Mouse (Mus musculus) liver, embryonic 12.5 days (tissue): Measurements from ENCODE around the gene Slc38a10. TPM values are rescaled to one million over a fixed set of nuclear protein-coding genes. Genes with fewer than 3 reads are reported as not detected.

Source experiments
- ATAC-seq: fragments of 200-750 bp; cut with Nextera tagmentation; 2 replicates; pipeline ENCODE4 v1.8.0; 2017; ENCODE audit warnings: moderate number of reproducible peaks, mild to moderate bottlenecking, moderate library complexity
- H3K27ac ChIP-seq: fragments of 300-500 bp; sonication (generic); 2 replicates; pipeline ENCODE4 v1.5.1; 2016; ENCODE audit warnings: mild to moderate bottlenecking
- H3K27me3 ChIP-seq: fragments of 300-500 bp; sonication (generic); replicated peaks from 2 replicates; pipeline ENCODE4 v1.6.1; 2016; ENCODE audit warnings: mild to moderate bottlenecking, moderate library complexity
- H3K36me3 ChIP-seq: fragments of 300-500 bp; sonication (generic); 2 replicates; pipeline ENCODE4 v1.6.1; 2016; ENCODE audit warnings: mild to moderate bottlenecking, moderate library complexity
- H3K4me1 ChIP-seq: fragments of 300-500 bp; sonication (generic); 2 replicates; pipeline ENCODE4 v1.6.1; 2016
- H3K4me2 ChIP-seq: fragments of 300-500 bp; sonication (generic); 2 replicates; pipeline ENCODE4 v1.6.1; 2016; ENCODE audit warnings: mild to moderate bottlenecking, moderate library complexity
- H3K4me3 ChIP-seq: fragments of 300-500 bp; sonication (generic); 2 replicates; pipeline ENCODE4 v1.5.1; 2016; ENCODE audit warnings: mild to moderate bottlenecking, moderate library complexity
- H3K9ac ChIP-seq: fragments of 300-500 bp; sonication (generic); 2 replicates; pipeline ENCODE4 v1.6.1; 2016; ENCODE audit warnings: mild to moderate bottlenecking, moderate library complexity
- H3K9me3 ChIP-seq: fragments of 300-500 bp; sonication (generic); replicated peaks from 2 replicates; pipeline ENCODE4 v1.6.1; 2016; ENCODE audit warnings: mild to moderate bottlenecking, moderate library complexity
- WGBS: fragments of 180-500 bp; shearing (Covaris S2); methylation state at CpG from one replicate; pipeline ENCODE4 v1.1.7; 2016; ENCODE audit not compliant: insufficient replicate concordance; 5-methylcytosine and 5-hydroxymethylcytosine counted together
- polyA plus RNA-seq: library from polyadenylated mRNA; unstranded; fragments of >200 nt; fragmentation: Nextera tagmentation; extraction: Ambion mirVana; gene quantifications from 2 replicates; pipeline ENCODE4 v1.2.1, GENCODE M21; 2016

The Slc38a10 gene
- polyA plus RNA-seq, 1 experiment from 2014 or later, result 55.2 TPM

DNA sequence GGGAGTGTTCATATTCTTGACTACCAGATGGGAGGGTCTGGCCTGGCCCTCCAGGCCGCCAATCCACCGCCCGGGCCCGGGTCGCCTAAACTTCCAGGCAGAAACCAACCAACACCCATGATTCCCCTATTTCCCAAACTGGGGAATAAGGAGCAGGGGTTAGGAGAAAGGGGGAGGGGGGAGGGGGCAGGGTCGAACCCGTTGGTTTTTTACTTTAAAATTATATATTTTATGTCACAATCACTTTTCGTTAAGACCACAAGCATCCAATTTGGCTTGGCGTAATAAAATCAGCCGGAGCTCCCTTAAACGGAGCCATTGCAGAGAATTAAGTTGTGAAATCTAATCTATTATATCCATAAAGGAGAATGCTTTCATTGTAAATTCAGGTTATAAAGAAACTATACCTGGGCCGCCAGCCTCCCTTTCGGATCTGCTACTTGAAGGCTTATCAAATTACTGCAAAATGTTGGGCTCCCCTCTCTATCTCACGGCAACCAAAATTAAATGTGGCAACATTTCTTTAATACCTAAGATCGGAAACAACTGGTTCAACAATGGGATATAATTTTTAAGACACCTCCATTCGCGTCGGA is 35.1 kb upstream of the Slc38a10 start:
- H3K27ac ChIP-seq, result peak overlapping the region; percentile 85
- 17% methylated on average over 18 of the region's 18 CpGs for WGBS
- H3K4me3 ChIP-seq, result peak overlapping the region; percentile 62
- no peaks in the 10 kb centered on the region for H3K36me3 ChIP-seq
- ATAC-seq, result no peak
- peak overlapping the region; percentile 65 for H3K9ac ChIP-seq
- no peaks in the 10 kb centered on the region for H3K9me3 ChIP-seq
- peaks cover 63% of the 10 kb centered on the region for H3K4me1 ChIP-seq
- H3K4me2 ChIP-seq, result peak overlapping the region; percentile 80
- H3K27me3 ChIP-seq, result peaks cover 96% of the 10 kb centered on the region

DNA sequence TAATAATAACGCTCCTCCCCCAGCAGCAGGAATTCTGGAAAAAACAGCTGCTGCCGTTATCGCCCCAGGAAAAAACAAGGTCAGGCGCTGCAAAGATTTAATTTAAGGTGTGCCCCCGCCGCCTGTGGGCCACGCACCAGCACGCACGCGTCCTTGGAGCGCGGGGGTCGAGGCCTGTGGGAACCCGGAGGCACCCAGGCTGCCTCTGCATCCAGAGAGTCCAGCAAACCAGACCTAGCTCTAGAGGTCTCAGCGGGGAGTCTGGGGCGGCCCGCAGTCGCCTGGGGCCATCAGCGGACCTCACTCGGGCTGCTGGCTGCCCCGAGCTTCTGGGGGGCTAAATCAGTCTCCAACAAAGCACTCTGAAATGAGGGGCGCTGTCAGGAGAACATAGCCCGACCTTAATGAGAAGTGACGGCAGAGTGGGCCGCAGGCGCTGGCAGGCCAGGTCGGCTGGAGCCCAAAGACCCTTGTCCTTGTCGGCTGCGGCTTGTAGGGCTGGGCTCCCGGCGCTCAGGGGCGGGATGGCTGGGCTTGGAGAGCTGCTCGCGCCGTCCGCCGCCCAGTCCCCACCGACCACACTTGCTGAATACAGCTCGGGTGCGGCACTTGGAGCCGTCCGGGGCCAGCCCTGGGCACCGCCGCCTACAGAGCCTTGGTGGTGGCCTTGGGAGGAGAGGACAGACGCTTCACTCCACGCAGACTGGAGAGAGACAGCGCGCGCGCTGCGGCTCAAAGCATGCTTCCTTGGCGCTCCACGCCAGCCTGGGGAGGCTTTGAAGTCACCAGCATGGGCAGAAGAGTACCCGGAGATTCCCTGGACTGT is 34.4 kb upstream of the Slc38a10 start:
- H3K27me3 ChIP-seq, result peaks cover 91% of the 10 kb centered on the region
- H3K4me1 ChIP-seq, result peaks cover 59% of the 10 kb centered on the region
- 4% methylated on average over 54 of the region's 54 CpGs for WGBS

GRCm38 (mm10) chr11:120184371-120185315 is 33.5 kb upstream of the Slc38a10 start:
- H3K9me3 ChIP-seq, result no peaks in the 10 kb centered on the region
- WGBS, result 14% methylated on average over 16 of the region's 16 CpGs
- peak overlapping the region; percentile 80 for H3K4me2 ChIP-seq
- H3K27me3 ChIP-seq, result peaks cover 82% of the 10 kb centered on the region
- 0 out of 2 replicates have a peak overlapping the region, but pooled peaks have one; percentile 62 for H3K4me3 ChIP-seq
- H3K36me3 ChIP-seq, result no peaks in the 10 kb centered on the region
- peaks cover 50% of the 10 kb centered on the region for H3K4me1 ChIP-seq
- 0 out of 2 replicates have a peak overlapping the region, but pooled peaks have one; percentile 65 for H3K9ac ChIP-seq
- H3K27ac ChIP-seq, result peak overlapping the region; percentile 85
- ATAC-seq, result peak; percentile 53

More for the DNA sequence above, 34.4 kb upstream of the Slc38a10 start:
- Histone ChIP-seq H3K9me3 (no peaks in the 10 kb centered on the region), H3K4me2 (peak overlapping the region; percentile 80), H3K27ac (peak overlapping the region; percentile 85), H3K36me3 (no peaks in the 10 kb centered on the region), H3K9ac (peak overlapping the region; percentile 65), H3K4me3 (peak overlapping the region; percentile 62)
- ATAC-seq, result no peak

DNA sequence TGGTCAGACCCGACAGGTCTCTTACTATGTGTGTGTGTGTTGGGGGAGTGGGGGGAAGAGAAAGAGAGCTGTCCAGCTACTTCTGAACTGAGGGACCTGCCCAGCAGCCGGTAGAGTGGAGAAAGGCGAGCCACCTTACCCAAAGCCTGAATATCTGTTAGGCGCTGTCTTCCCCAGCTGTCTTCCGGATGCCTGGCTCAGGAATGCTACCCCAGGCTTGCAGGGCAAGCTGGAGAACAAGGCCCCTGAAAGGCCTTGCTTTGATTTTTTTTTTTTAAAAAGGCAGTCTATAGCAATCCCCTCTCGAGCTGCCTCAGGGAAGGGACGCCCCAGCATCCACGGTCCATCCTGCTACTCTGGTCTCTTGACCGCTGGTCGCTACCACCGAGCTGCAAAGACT is 32.6 kb upstream of the Slc38a10 start:
- no peaks in the 10 kb centered on the region for H3K9me3 ChIP-seq
- no peak overlapping the region for H3K9ac ChIP-seq
- H3K27ac ChIP-seq, result peak overlapping the region; percentile 85; the same call in 1 of the 2 replicates
- H3K4me2 ChIP-seq, result no peak overlapping the region
- H3K4me1 ChIP-seq, result peaks cover 43% of the 10 kb centered on the region
- no peak for ATAC-seq
- H3K4me3 ChIP-seq, result no peak overlapping the region
- no peaks in the 10 kb centered on the region for H3K36me3 ChIP-seq
- WGBS, result 46% methylated on average over 11 of the region's 11 CpGs
- H3K27me3 ChIP-seq, result peaks cover 74% of the 10 kb centered on the region

- no peak overlapping the region for H3K9ac ChIP-seq
- no peak overlapping the region for H3K4me2 ChIP-seq
- peaks cover 73% of the 10 kb centered on the region for H3K27me3 ChIP-seq
- no peak for ATAC-seq
- no peak overlapping the region for H3K4me3 ChIP-seq
- H3K27ac ChIP-seq, result no peak overlapping the region
- no peaks in the 10 kb centered on the region for H3K9me3 ChIP-seq
- H3K36me3 ChIP-seq, result no peaks in the 10 kb centered on the region
- WGBS, result 33% methylated on average over 1 of the region's 1 CpGs
- H3K4me1 ChIP-seq, result peaks cover 43% of the 10 kb centered on the region
Measured at GRCm38 (mm10) chr11:120183180-120183579, 32.0 kb upstream of the Slc38a10 start.

DNA sequence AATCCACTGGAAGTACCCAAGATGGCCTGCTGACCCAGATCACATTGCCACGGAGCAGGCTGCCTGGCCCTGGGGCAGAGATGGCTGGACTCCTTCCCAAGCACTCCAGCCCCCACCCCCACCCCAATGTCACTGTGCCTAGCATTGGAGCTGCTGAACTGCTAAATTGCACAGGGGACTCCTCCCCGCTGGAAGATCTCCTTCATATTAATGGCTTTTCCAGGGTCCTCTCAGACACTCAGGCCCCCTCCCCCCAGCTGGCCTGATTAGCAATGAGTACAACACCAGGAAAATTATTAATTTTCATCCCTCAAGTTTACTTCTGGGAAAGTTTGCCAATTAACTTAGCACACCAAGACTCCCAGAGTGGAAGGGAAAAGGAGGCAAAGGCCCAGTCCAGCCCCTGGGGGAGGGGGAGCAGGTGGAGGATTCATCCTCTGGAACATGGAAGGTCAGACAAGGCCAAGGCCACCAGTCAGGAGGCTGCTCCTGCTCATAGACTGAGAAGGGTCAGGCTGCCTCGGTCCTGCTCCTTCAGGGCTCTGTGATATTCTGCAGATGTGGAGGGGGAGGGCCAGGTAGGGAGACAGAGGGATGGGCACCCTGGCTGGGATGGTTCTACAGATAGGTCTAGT is 31.4 kb upstream of the Slc38a10 start:
- H3K27ac ChIP-seq, result no peak overlapping the region
- ATAC-seq, result no peak
- H3K4me1 ChIP-seq, result peaks cover 43% of the 10 kb centered on the region
- no peak overlapping the region for H3K4me3 ChIP-seq
- no peaks in the 10 kb centered on the region for H3K36me3 ChIP-seq
- 48% methylated on average over 3 of the region's 3 CpGs for WGBS
- no peaks in the 10 kb centered on the region for H3K9me3 ChIP-seq
- H3K27me3 ChIP-seq, result peaks cover 70% of the 10 kb centered on the region
- H3K4me2 ChIP-seq, result no peak overlapping the region
- H3K9ac ChIP-seq, result no peak overlapping the region

DNA sequence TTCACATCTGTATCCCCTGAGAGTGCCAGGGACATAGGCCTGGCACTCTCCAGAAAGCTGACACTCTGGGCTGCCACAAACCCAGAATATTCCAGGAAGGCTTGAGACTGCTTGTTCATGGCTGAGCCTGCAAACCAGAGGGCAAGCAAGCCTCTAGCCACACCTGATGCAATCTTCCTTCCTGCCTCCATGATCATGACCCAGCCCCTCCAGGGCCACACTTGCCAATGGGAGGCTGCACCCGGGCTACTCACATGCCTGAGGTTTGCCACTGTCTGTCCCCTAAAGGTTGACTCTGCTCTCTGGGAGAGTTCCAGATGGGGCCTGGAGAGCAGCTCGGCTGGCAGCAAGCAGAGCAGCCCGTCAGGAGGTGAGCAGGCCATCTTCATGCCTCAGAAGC is 30.2 kb upstream of the Slc38a10 start:
- WGBS, result 40% methylated on average over 3 of the region's 3 CpGs
- Histone ChIP-seq H3K36me3 (no peaks in the 10 kb centered on the region), H3K4me3 (no peak overlapping the region), H3K4me2 (no peak overlapping the region), H3K27ac (no peak overlapping the region), H3K4me1 (peaks cover 43% of the 10 kb centered on the region), H3K9ac (0 out of 2 replicates have a peak overlapping the region, but pooled peaks have one; percentile 7), H3K9me3 (no peaks in the 10 kb centered on the region), H3K27me3 (peaks cover 61% of the 10 kb centered on the region)
- no peak for ATAC-seq

DNA sequence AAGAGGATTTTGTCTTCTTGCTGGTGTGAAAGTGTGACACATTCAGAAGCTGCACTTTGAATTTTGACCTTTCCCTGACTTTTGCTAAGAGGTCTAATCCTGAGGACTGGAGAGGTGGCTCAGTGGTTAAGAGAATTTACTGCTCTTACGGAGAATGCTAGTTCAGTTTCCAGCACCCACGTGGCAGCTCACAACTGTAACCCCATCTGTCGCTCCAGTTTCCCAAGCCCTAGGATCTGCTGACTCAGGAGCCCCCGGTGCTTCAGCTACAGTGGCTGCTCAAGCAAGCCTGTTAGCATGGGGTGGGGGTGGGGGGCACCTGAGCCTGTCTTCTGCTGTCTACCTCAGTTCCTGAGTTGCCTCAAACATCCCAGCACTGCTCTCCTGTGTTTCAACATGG is 28.2 kb upstream of the Slc38a10 start:
- Histone ChIP-seq H3K36me3 (no peaks in the 10 kb centered on the region), H3K4me2 (no peak overlapping the region), H3K27me3 (peaks cover 46% of the 10 kb centered on the region), H3K9me3 (no peaks in the 10 kb centered on the region), H3K4me1 (peaks cover 24% of the 10 kb centered on the region), H3K9ac (no peak overlapping the region), H3K4me3 (no peak overlapping the region), H3K27ac (no peak overlapping the region)
- ATAC-seq, result no peak
- WGBS, result 53% methylated on average over 4 of the region's 4 CpGs

DNA sequence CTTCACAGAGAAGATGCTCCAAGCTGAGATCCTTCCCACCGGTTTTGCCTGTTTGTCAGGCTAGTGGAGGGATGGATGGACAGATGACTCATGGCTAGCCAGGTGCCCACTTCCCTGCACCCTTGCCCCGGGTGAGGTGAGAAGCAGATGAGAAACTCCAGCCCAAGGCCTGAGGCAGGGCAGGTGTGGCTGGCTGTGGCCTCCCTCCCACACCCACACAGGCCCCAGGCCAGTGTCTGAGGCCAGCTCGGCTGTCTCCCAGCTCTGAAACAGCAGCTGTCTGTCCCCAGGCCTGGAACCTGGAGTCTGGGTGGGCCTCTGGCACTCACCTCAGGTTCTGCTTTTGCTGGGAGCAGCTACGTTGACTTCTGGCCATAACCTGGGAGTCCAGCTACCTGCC is 24.8 kb upstream of the Slc38a10 start:
- 48% methylated on average over 4 of the region's 4 CpGs for WGBS
- Histone ChIP-seq H3K4me3 (no peak overlapping the region), H3K36me3 (no peaks in the 10 kb centered on the region), H3K4me1 (peaks cover 5% of the 10 kb centered on the region; the same call in 1 of the 2 replicates), H3K27ac (no peak overlapping the region), H3K9ac (no peak overlapping the region), H3K4me2 (no peak overlapping the region), H3K27me3 (peaks cover 28% of the 10 kb centered on the region), H3K9me3 (no peaks in the 10 kb centered on the region)
- no peak for ATAC-seq

DNA sequence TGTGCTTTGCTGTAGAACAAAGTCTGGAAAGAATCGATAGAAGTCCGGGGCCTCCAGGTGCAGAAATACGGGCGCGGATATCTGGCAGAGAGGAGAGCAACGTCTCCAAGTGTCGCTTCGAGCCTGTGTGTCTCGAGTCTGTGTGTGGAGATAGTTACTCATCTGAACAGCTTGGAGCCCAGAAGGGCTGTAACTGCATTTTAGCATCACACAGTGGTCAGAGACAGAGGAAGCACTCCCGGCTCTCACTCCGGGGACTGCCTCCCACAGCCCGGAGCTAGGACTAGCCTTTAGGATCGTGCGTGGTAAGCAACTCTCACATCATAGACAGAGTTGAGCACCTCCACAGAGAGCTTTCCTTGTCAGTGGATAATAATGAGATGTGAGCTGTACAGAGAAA is 22.1 kb upstream of the Slc38a10 start:
- 74% methylated on average over 14 of the region's 14 CpGs for WGBS
- no peak for ATAC-seq

GRCm38 (mm10) chr11:120171168-120171567 is 20.0 kb upstream of the Slc38a10 start:
- Histone ChIP-seq H3K9me3 (no peaks in the 10 kb centered on the region), H3K27me3 (peaks cover 14% of the 10 kb centered on the region; the same call in 1 of the 2 replicates), H3K36me3 (no peaks in the 10 kb centered on the region), H3K4me2 (no peak overlapping the region), H3K4me1 (peaks cover 20% of the 10 kb centered on the region), H3K27ac (no peak overlapping the region), H3K4me3 (no peak overlapping the region), H3K9ac (no peak overlapping the region)
- ATAC-seq, result 0 out of 2 replicates have a peak, but pooled peaks have one; percentile 25
- WGBS, result 55% methylated on average over 8 of the region's 8 CpGs

More for the DNA sequence above, 22.1 kb upstream of the Slc38a10 start:
- Histone ChIP-seq H3K27ac (no peak overlapping the region), H3K27me3 (peaks cover 23% of the 10 kb centered on the region), H3K4me3 (no peak overlapping the region), H3K9ac (no peak overlapping the region), H3K9me3 (no peaks in the 10 kb centered on the region), H3K4me1 (peaks cover 20% of the 10 kb centered on the region), H3K4me2 (no peak overlapping the region), H3K36me3 (no peaks in the 10 kb centered on the region)
